In genomic region chr8:105326141-105326672, GRCm38 (mm10) we compare ENCODE assay signal across 8 mouse cellular contexts. TPM values are rescaled to one million over a fixed set of nuclear protein-coding genes. Genes with fewer than 3 reads are reported as not detected.
A peak's percentile ranks its signal among the peaks of the same experiment; 100 is the strongest.
DNase-seq lines count a peak whose midpoint lies in the region; ATAC-seq lines count a peak whose summit lies in the region.

Lrrc29 (minus strand) TSS chr8:105326278.
Tmem208 (plus strand) TSS chr8:105326354.

- under 1% methylated on average over 36 of the region's 36 CpGs for WGBS in hindbrain, embryonic 15.5 days

- H3K4me1 ChIP-seq in hindbrain, embryonic 15.5 days (replicated peaks), result peaks cover 24% of the 10 kb centered on the region

- no peaks in the 10 kb centered on the region for H3K9me3 ChIP-seq in hindbrain, embryonic 15.5 days

- H3K4me3 ChIP-seq in hindbrain, embryonic 15.5 days, result peak within 1 kb of the TSS; percentile 68

- H3K4me2 ChIP-seq in hindbrain, embryonic 15.5 days, result peak within 1 kb of the TSS; percentile 90

- ATAC-seq in hindbrain, embryonic 15.5 days (ENCODE audit: low FRiP score, low read depth), result peak; percentile 94

- peaks cover 36% of the 10 kb centered on the region for H3K36me3 ChIP-seq in hindbrain, embryonic 15.5 days

- H3K9ac ChIP-seq in hindbrain, embryonic 15.5 days, result peak within 1 kb of the TSS; percentile 87

- peak; percentile 99 for DNase-seq in ZHBTc4 (ENCODE audit: low read depth, low spot score)
- peak; percentile 95 to 96 for DNase-seq in cerebellum, postnatal 4 days (ENCODE audit: low spot score in 2 of 2)
- DNase-seq in gastrocnemius, adult 18-20 months (ENCODE audit: low spot score), result peak; percentile 98
- peak; percentile 97 to 98 for DNase-seq in left cerebral cortex, adult 18-20 months (ENCODE audit: low spot score in 2 of 2)
- peak; percentile 98 for DNase-seq in lung, postnatal 4 days
- DNase-seq in retina, postnatal 1 day, result peak; percentile 97
- DNase-seq in thymus, postnatal 4 days, result peak; percentile 99

- no peaks in the 10 kb centered on the region for H3K27me3 ChIP-seq in hindbrain, embryonic 15.5 days

- peak within 1 kb of the TSS; percentile 83 for H3K27ac ChIP-seq in hindbrain, embryonic 15.5 days (replicated peaks)

RNA-seq across cellular contexts. Expression of gene Lrrc29, which starts in this region (rescaled TPM):
- total RNA-seq in gastrocnemius, adult 18-20 months (2021), result 1 to 10 TPM in 1 of 2 experiments, under 1 TPM in 1; 0.89 to 1.4 TPM
- 0.80 and 0.85 TPM in 2 replicates for polyA plus RNA-seq in hindbrain, embryonic 15.5 days (2015; fragmentation: Nextera tagmentation; extraction: Ambion mirVana)
- total RNA-seq in left cerebral cortex, adult 18-20 months (2021), result 1 to 10 TPM; 4.5 to 4.8 TPM

RNA-seq across cellular contexts. Expression of gene Tmem208, which starts in this region (rescaled TPM):
- total RNA-seq in gastrocnemius, adult 18-20 months (2021), result 10 to 100 TPM; 21.1 to 22.6 TPM
- polyA plus RNA-seq in hindbrain, embryonic 15.5 days (2015; fragmentation: Nextera tagmentation; extraction: Ambion mirVana), result 132 and 143 TPM in 2 replicates
- 10 to 100 TPM; 37.1 to 37.4 TPM for total RNA-seq in left cerebral cortex, adult 18-20 months (2021)

Comparison
In these comparisons a context has a peak if more than half of its experiments do, and no peak if none do; other contexts are left out.
1. Peak in every context shown above with its lines: DNase-seq, ATAC-seq, H3K4me3 ChIP-seq and H3K27ac ChIP-seq.